Mouse (Mus musculus) MEL (cell line): ENCODE data around the gene Trim56. TPM values are rescaled to one million over a fixed set of nuclear protein-coding genes. Genes with fewer than 3 reads are reported as not detected.

Experiments used
- DNase-seq: peaks from one replicate; pipeline ENCODE4 v3.0.0; 2011; ENCODE audit warnings: low read depth, low spot score
- H3K27ac ChIP-seq: 2 replicates; pipeline ENCODE4 v1.5.1; 2012; ENCODE audit warnings: low read depth, mild to moderate bottlenecking, control low read depth, low read length, moderate library complexity; ENCODE audit not compliant: control insufficient read depth
- H3K27me3 ChIP-seq, 2 experiments: fragments of 150-350 bp in 1 of 2; sonication (generic) in 1 of 2; 2 replicates each; pipeline ENCODE4 v1.6.1; 2012; ENCODE audit warnings: low read length in 2 of 2, mild to moderate bottlenecking in 2 of 2, improper control_type of control experiment in 1 of 2, moderate library complexity in 1 of 2; ENCODE audit not compliant: insufficient read depth in 2 of 2, control insufficient read depth in 1 of 2
- H3K36me3 ChIP-seq, 2 experiments: 2 replicates each; pipeline ENCODE4 v1.6.1; 2012 to 2014; ENCODE audit warnings: low read length in 2 of 2, improper control_type of control experiment in 1 of 2, inconsistent platforms in 1 of 2, mild to moderate bottlenecking in 1 of 2; ENCODE audit not compliant: insufficient read depth in 2 of 2, control insufficient read depth in 1 of 2
- H3K4me1 ChIP-seq, 2 experiments: fragments of 150-350 bp in 1 of 2; sonication (generic) in 1 of 2; 2 replicates each; pipeline ENCODE4 v1.6.1; 2012; ENCODE audit warnings: low read length in 2 of 2, improper control_type of control experiment in 1 of 2, mild to moderate bottlenecking in 1 of 2; ENCODE audit not compliant: insufficient read depth in 2 of 2, control insufficient read depth in 1 of 2
- H3K4me3 ChIP-seq, 2 experiments: fragments of 150-350 bp in 1 of 2; sonication (generic) in 1 of 2; 2 replicates each; pipeline ENCODE4 v1.5.1; 2012; ENCODE audit warnings: low read depth in 2 of 2, low read length in 2 of 2, mild to moderate bottlenecking in 2 of 2, moderate library complexity in 2 of 2, control low read depth in 1 of 2, improper control_type of control experiment in 1 of 2; ENCODE audit not compliant: control insufficient read depth in 1 of 2, insufficient read depth in 1 of 2
- H3K79me2 ChIP-seq: 2 replicates; pipeline ENCODE4 v1.6.1; 2012; ENCODE audit warnings: mild to moderate bottlenecking, low read length, moderate library complexity; ENCODE audit not compliant: control insufficient read depth, poor library complexity, insufficient read depth
- H3K9ac ChIP-seq: 2 replicates; pipeline ENCODE4 v1.6.1; 2012; ENCODE audit warnings: low read depth, mild to moderate bottlenecking, control low read depth, low read length, moderate library complexity; ENCODE audit not compliant: control insufficient read depth, poor library complexity, severe bottlenecking
- H3K9me3 ChIP-seq: fragments of 150-350 bp; sonication (generic); replicated peaks from 2 replicates; pipeline ENCODE4 v1.6.1; 2012; ENCODE audit warnings: mild to moderate bottlenecking, low read length, improper control_type of control experiment, moderate library complexity; ENCODE audit not compliant: insufficient read depth
- CTCF ChIP-seq, 3 experiments: IDR thresholded peaks in 2 of 3; conservative IDR thresholded peaks in 1 of 3; 2 replicates each; pipeline ENCODE4 v1.5.1; 2011 to 2012; ENCODE audit warnings: low read length in 3 of 3, low read depth in 2 of 3, mild to moderate bottlenecking in 2 of 3, improper control_type of control experiment in 1 of 3, inconsistent platforms in 1 of 3, mixed read lengths in 1 of 3, moderate library complexity in 1 of 3; ENCODE audit not compliant: control insufficient read depth in 1 of 3, insufficient read depth in 1 of 3, poor library complexity in 1 of 3, severe bottlenecking in 1 of 3
- E2F4 ChIP-seq: IDR thresholded peaks from 2 replicates; pipeline ENCODE4 v1.6.1; 2011; ENCODE audit warnings: low read depth, low read length, improper control_type of control experiment, borderline replicate concordance
- ELF1 ChIP-seq: IDR thresholded peaks from 2 replicates; pipeline ENCODE4 v1.6.1; 2014; ENCODE audit warnings: low read depth, mild to moderate bottlenecking, inconsistent platforms, low read length, improper control_type of control experiment, moderate library complexity
- ETS1 ChIP-seq: IDR thresholded peaks from 2 replicates; pipeline ENCODE4 v1.6.1; 2012; ENCODE audit warnings: low read depth, mild to moderate bottlenecking, inconsistent platforms, low read length, improper control_type of control experiment, moderate library complexity
- GABPA ChIP-seq: IDR thresholded peaks from 2 replicates; pipeline ENCODE4 v1.6.1; 2012; ENCODE audit warnings: low read depth, mild to moderate bottlenecking, inconsistent platforms, low read length, improper control_type of control experiment, moderate library complexity
- GATA1 ChIP-seq: IDR thresholded peaks from 2 replicates; pipeline ENCODE4 v1.6.1; 2011; ENCODE audit warnings: low read depth, low read length, improper control_type of control experiment
- HCFC1 ChIP-seq: IDR thresholded peaks from 2 replicates; pipeline ENCODE4 v1.6.1; 2012; ENCODE audit warnings: low read depth, mild to moderate bottlenecking, inconsistent platforms, low read length, improper control_type of control experiment, moderate library complexity
- KAT2A ChIP-seq: conservative IDR thresholded peaks from 2 replicates; pipeline ENCODE4 v1.6.1; 2012; ENCODE audit warnings: low read depth, low read length, improper control_type of control experiment, inconsistent platforms
- MAFK ChIP-seq: IDR thresholded peaks from 2 replicates; pipeline ENCODE4 v1.6.1; 2011; ENCODE audit warnings: low read depth, mild to moderate bottlenecking, low read length, improper control_type of control experiment, borderline replicate concordance
- MAZ ChIP-seq: IDR thresholded peaks from 2 replicates; pipeline ENCODE4 v1.6.1; 2012; ENCODE audit warnings: low read depth, mild to moderate bottlenecking, inconsistent platforms, low read length, improper control_type of control experiment
- MEF2A ChIP-seq: IDR thresholded peaks from 2 replicates; pipeline ENCODE4 v1.6.1; 2014; ENCODE audit warnings: low read depth, mild to moderate bottlenecking, inconsistent platforms, low read length, improper control_type of control experiment; ENCODE audit not compliant: poor library complexity, insufficient replicate concordance, severe bottlenecking; ENCODE audit errors: extremely low read depth
- MYB ChIP-seq: IDR thresholded peaks from 2 replicates; pipeline ENCODE4 v1.6.1; 2011; ENCODE audit warnings: mild to moderate bottlenecking, low read depth, low read length, improper control_type of control experiment
- POLR2A ChIP-seq, 2 experiments: IDR thresholded peaks; 2 replicates each; pipeline ENCODE4 v1.6.1; 2011 to 2012; ENCODE audit warnings: low read length in 2 of 2, mild to moderate bottlenecking in 2 of 2, control low read depth in 1 of 2, improper control_type of control experiment in 1 of 2, low read depth in 1 of 2, moderate library complexity in 1 of 2; ENCODE audit not compliant: control insufficient read depth in 1 of 2, insufficient read depth in 1 of 2, poor library complexity in 1 of 2
- POLR2AphosphoS5 ChIP-seq: IDR thresholded peaks from 2 replicates; pipeline ENCODE4 v1.6.1; 2012; ENCODE audit warnings: low read depth, borderline replicate concordance, mild to moderate bottlenecking, inconsistent platforms, low read length, moderate library complexity, mixed read lengths
- ZKSCAN1 ChIP-seq: IDR thresholded peaks from 2 replicates; pipeline ENCODE4 v1.6.1; 2012; ENCODE audit warnings: low read depth, mild to moderate bottlenecking, inconsistent platforms, low read length, improper control_type of control experiment, moderate library complexity
- polyA plus RNA-seq, 2 experiments: library from polyadenylated mRNA; stranded (reverse) in 1 of 2; unstranded in 1 of 2; fragments of >175 nt in 1 of 2; fragments of >200 nt in 1 of 2; gene quantifications; 2 replicates each; pipeline versions ENCODE4 v1.2.1 to v1.2.4; 2012; ENCODE audit warnings: low replicate concordance in 2 of 2, low read depth in 1 of 2; ENCODE audit not compliant: insufficient read length in 2 of 2, insufficient read depth in 1 of 2, missing spikeins in 1 of 2
- total RNA-seq: library from RNA; depleted of rRNA; stranded (reverse); fragments of 300-350 nt; gene quantifications from 2 replicates; pipeline ENCODE4 v1.2.3, GENCODE M21; 2012

Trim56 gene
- total and polyA plus RNA-seq, 3 experiments, result 21.8 to 75.8 (median 22.8) TPM

- Histone ChIP-seq H3K9ac (no peak overlapping the region), H3K79me2 (no peaks in the 10 kb centered on the region), H3K36me3 (peaks cover 0 to 15% of the 10 kb centered on the region in 2 experiments; a peak in 2 of 4 replicates), H3K27ac (no peak overlapping the region), H3K4me3 (no peak overlapping the region), H3K4me1 (peaks cover 5 to 34% of the 10 kb centered on the region in 2 experiments; a peak in 3 of 4 replicates), H3K9me3 (no peaks in the 10 kb centered on the region), H3K27me3 (no peaks in the 10 kb centered on the region)
- TF ChIP-seq CTCF (IDR thresholded peaks at IDR 0.05 in 2 of 3, conservative IDR thresholded peaks at IDR 0.05 in 1 of 3; ENCODE audit: control insufficient read depth in 1 of 3, insufficient read depth in 1 of 3, low read depth in 2 of 3, low read length in 3 of 3, poor library complexity in 1 of 3, severe bottlenecking in 1 of 3) (no peak), E2F4 (no peak), MYB (no peak), MAFK (no peak), ZKSCAN1 (no peak)
- DNase-seq, result no peak
These were observed 38.0 kb downstream of the Trim56 start for GRCm38 (mm10) chr5:137078041-137078440.

- no peak for DNase-seq
- no peak overlapping the region for H3K9ac ChIP-seq
- H3K4me1 ChIP-seq, result peaks cover 5 to 34% of the 10 kb centered on the region in 2 experiments; a peak in 3 of 4 replicates
- peaks cover 0 to 15% of the 10 kb centered on the region in 2 experiments; a peak in 2 of 4 replicates for H3K36me3 ChIP-seq
- TF ChIP-seq MEF2A, result no peak
- TF ChIP-seq ETS1, result no peak
- no peak for TF ChIP-seq KAT2A
- TF ChIP-seq GABPA, result no peak
- no peak for TF ChIP-seq ZKSCAN1
- TF ChIP-seq GATA1, result no peak
- no peak for TF ChIP-seq POLR2AphosphoS5
- no peak for TF ChIP-seq HCFC1
- no peak for TF ChIP-seq ELF1
- TF ChIP-seq MAZ, result no peak
- no peak for TF ChIP-seq POLR2A (IDR thresholded peaks at IDR 0.05; ENCODE audit: control insufficient read depth in 1 of 2, insufficient read depth in 1 of 2, low read depth in 1 of 2, low read length in 2 of 2, poor library complexity in 1 of 2)
- H3K79me2 ChIP-seq, result no peaks in the 10 kb centered on the region
- no peaks in the 10 kb centered on the region for H3K9me3 ChIP-seq
- H3K4me3 ChIP-seq, result no peak overlapping the region
- H3K27ac ChIP-seq, result peak overlapping the region; percentile 69; the same call in 1 of the 2 replicates
- H3K27me3 ChIP-seq, result no peaks in the 10 kb centered on the region
These were observed 38.8 kb downstream of the Trim56 start for GRCm38 (mm10) chr5:137077187-137077586.
